Mouse (Mus musculus): Measurements from ENCODE around the gene Ankrd11.

GRCm38 (mm10) chr8:122993031-122993430 lies 49.0 kb downstream of the Ankrd11 start:
- TF ChIP-seq CTCF (IDR thresholded peaks at IDR 0.05; ENCODE audit: low read depth, low read length) (no peak), POLR2A (IDR thresholded peaks at IDR 0.05; ENCODE audit: borderline replicate concordance, low read depth, low read length) (no peak)
